Mouse (Mus musculus): Measurements from ENCODE around the gene Tmem217. TPM values are rescaled to one million over a fixed set of nuclear protein-coding genes. Genes with fewer than 3 reads are reported as not detected.
"Not testable (repeated sequence)": the region's sequence is repeated elsewhere in the genome, so short reads cannot be mapped to it uniquely, and the experiment has no call there.

Gene Tmem217
- polyA plus RNA-seq, 1 experiment: not detected

DNA sequence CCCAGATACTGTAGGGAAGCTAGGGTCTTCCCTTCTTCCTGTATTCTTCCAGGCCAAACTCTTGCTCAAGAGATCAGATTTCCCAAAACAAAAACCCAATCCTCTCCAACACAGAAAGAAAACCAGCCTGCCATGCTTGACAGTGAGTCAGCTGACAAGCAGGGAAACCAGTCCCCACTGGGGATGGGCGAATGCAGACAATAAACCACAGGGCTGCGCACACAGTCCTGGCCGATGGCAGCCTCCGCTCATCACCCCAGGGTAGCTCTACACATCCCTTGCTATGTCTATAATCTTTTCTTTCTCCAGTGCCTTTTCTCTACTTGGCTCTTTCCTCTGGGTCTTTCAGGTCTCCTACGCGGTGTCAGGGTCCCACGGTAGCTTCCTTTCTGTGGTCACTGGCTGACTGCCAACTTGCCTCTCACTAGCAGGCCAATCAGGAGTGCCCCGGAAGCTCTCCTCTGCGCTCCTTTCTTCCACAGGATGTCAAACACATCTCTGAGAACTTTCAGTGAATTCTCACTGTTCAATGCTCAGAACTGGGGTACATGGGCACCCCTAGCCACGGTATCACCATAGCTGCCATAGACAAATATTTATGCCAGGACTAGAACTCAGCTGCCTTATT is 20.3 kb downstream of the Tmem217 start:
- no peak for TF ChIP-seq POLR2A (IDR thresholded peaks at IDR 0.05; ENCODE audit: low read depth, low read length)
- TF ChIP-seq CTCF (IDR thresholded peaks at IDR 0.05; ENCODE audit: borderline replicate concordance, insufficient read depth, low read length): no peak
- no peak overlapping the region for H3K27ac ChIP-seq (ENCODE audit: insufficient read depth, low read length)
- H3K4me3 ChIP-seq (ENCODE audit: insufficient read depth, low read length): no peak overlapping the region
- H3K4me1 ChIP-seq (ENCODE audit: control insufficient read depth, insufficient read depth, low read length): 0 out of 2 replicates have a peak, but pooled peaks cover 4% of the 10 kb centered on the region

- Histone ChIP-seq H3K4me3 (ENCODE audit: insufficient read depth, low read length) (no peak overlapping the region), H3K27ac (ENCODE audit: insufficient read depth, low read length) (no peak overlapping the region), H3K4me1 (ENCODE audit: control insufficient read depth, insufficient read depth, low read length) (0 out of 2 replicates have a peak, but pooled peaks cover 4% of the 10 kb centered on the region)
- TF ChIP-seq POLR2A (IDR thresholded peaks at IDR 0.05; ENCODE audit: low read depth, low read length) (no peak), CTCF (IDR thresholded peaks at IDR 0.05; ENCODE audit: borderline replicate concordance, insufficient read depth, low read length) (no peak)
Observed at GRCm38 (mm10) chr17:29531278-29531677, 20.9 kb downstream of the Tmem217 start.

DNA sequence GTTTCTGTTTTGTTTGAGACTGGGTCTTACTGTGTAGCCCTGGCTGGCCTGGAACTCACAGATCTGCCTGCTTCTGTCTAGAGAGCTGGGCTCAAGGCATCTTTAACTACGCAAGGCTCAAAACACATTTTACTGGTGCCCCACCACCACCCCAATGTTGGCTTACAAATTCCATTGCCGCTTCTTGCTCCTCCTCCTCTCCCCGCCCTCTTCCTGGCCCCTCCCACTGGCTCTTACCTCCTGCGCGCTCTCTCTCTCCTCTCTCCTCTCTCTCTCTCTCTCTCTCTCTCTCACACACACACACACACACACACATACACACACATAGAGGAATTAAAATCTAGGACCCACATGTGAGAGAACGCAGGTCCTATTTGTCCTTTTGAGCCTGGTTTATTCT is 21.7 kb downstream of the Tmem217 start:
- TF ChIP-seq CTCF (IDR thresholded peaks at IDR 0.05; ENCODE audit: borderline replicate concordance, insufficient read depth, low read length): no peak
- TF ChIP-seq POLR2A (IDR thresholded peaks at IDR 0.05; ENCODE audit: low read depth, low read length): no peak
- Histone ChIP-seq H3K27ac (ENCODE audit: insufficient read depth, low read length) (no peak overlapping the region), H3K4me1 (ENCODE audit: control insufficient read depth, insufficient read depth, low read length) (0 out of 2 replicates have a peak, but pooled peaks cover 4% of the 10 kb centered on the region), H3K4me3 (ENCODE audit: insufficient read depth, low read length) (no peak overlapping the region)

GRCm38 (mm10) chr17:29528568-29529187 is 23.5 kb downstream of the Tmem217 start:
- TF ChIP-seq CTCF (IDR thresholded peaks at IDR 0.05; ENCODE audit: borderline replicate concordance, insufficient read depth, low read length) (peak; percentile 66; the same call in 1 of the 2 replicates), POLR2A (IDR thresholded peaks at IDR 0.05; ENCODE audit: low read depth, low read length) (no peak)
- Histone ChIP-seq H3K4me3 (ENCODE audit: insufficient read depth, low read length) (no peak overlapping the region), H3K27ac (ENCODE audit: insufficient read depth, low read length) (no peak overlapping the region), H3K4me1 (ENCODE audit: control insufficient read depth, insufficient read depth, low read length) (0 out of 2 replicates have a peak, but pooled peaks cover 4% of the 10 kb centered on the region)

DNA sequence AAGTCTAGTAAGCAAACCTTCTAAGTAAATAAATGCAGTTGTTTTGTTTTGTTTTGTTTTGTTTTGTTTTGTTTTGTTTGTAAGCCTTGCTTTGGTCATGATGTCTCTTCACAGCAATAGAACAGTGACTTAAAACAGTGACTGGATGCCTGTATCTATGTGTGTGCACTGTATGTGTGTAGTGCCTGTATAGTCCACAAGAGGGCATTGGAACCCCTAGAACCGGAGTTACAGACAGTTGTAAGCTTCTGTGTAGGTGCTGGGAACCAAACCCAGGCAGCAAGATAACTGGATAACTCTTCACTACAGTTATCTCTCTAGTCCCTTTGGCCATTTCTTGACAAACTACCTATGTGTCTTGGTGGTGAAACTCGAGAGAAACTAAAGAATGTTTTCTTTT is 26.6 kb downstream of the Tmem217 start:
- TF ChIP-seq POLR2A (IDR thresholded peaks at IDR 0.05; ENCODE audit: low read depth, low read length): no peak
- TF ChIP-seq CTCF (IDR thresholded peaks at IDR 0.05; ENCODE audit: borderline replicate concordance, insufficient read depth, low read length): no peak
- H3K4me3 ChIP-seq (ENCODE audit: insufficient read depth, low read length): no peak overlapping the region
- H3K27ac ChIP-seq (ENCODE audit: insufficient read depth, low read length): no peak overlapping the region
- no peaks in the 10 kb centered on the region for H3K4me1 ChIP-seq (ENCODE audit: control insufficient read depth, insufficient read depth, low read length)

- no peak for TF ChIP-seq CTCF (IDR thresholded peaks at IDR 0.05; ENCODE audit: borderline replicate concordance, insufficient read depth, low read length)
- no peak for TF ChIP-seq POLR2A (IDR thresholded peaks at IDR 0.05; ENCODE audit: low read depth, low read length)
- Histone ChIP-seq H3K4me1 (ENCODE audit: control insufficient read depth, insufficient read depth, low read length) (no peaks in the 10 kb centered on the region), H3K27ac (ENCODE audit: insufficient read depth, low read length) (no peak overlapping the region), H3K4me3 (ENCODE audit: insufficient read depth, low read length) (no peak overlapping the region)
Observed at GRCm38 (mm10) chr17:29519731-29520130, 32.5 kb downstream of the Tmem217 start.

DNA sequence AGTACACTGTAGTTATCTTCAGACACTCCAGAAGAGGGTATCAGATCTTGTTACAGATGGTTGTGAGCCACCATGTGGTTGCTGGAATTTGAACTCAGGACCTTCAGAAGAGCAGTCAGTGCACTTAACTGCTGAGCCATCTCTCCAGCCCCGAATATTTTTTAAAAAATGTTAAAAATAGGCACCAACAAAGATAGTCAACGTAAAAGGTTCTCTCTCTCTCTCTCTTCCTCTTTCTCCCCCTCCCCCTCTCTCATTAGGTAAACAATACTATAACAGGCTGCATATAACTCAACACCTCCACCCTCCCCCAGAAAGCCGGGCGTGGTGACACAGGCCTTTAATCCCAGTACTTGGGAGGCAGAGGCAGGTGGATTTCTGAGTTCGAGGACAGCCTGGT is 33.5 kb downstream of the Tmem217 start:
- not testable (repeated sequence) for H3K27ac ChIP-seq (ENCODE audit: insufficient read depth, low read length); H3K4me3 ChIP-seq (ENCODE audit: insufficient read depth, low read length); H3K4me1 ChIP-seq (ENCODE audit: control insufficient read depth, insufficient read depth, low read length)

DNA sequence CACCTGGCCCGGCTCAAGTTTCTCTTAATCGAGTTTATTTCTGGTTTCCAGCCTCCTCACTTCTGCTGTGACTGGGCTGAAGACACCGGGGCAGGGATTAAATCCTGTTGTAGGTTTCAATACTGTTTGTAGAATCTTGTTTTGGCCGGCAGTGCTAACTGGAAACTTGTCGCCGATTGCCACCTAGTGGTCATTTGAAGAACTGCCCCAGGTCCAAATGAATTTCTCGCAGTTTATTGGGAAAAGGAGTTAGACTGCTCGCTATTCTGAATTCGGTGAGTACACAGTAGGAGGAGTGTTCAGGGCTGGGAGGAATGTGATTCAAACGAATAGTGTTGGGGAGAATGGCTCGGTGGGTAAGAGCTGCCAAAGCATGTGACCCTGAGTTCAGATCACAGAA is 37.8 kb downstream of the Tmem217 start:
- TF ChIP-seq CTCF (IDR thresholded peaks at IDR 0.05; ENCODE audit: borderline replicate concordance, insufficient read depth, low read length): peak; percentile 16; the same call in 1 of the 2 replicates
- no peak for TF ChIP-seq POLR2A (IDR thresholded peaks at IDR 0.05; ENCODE audit: low read depth, low read length)
- H3K27ac ChIP-seq (ENCODE audit: insufficient read depth, low read length): no peak overlapping the region
- H3K4me1 ChIP-seq (ENCODE audit: control insufficient read depth, insufficient read depth, low read length): no peaks in the 10 kb centered on the region
- H3K4me3 ChIP-seq (ENCODE audit: insufficient read depth, low read length): no peak overlapping the region

- Histone ChIP-seq H3K27ac (ENCODE audit: insufficient read depth, low read length) (no peak overlapping the region), H3K4me3 (ENCODE audit: insufficient read depth, low read length) (no peak overlapping the region), H3K4me1 (ENCODE audit: control insufficient read depth, insufficient read depth, low read length) (no peaks in the 10 kb centered on the region)
- peak; percentile 63; the same call in 1 of the 2 replicates for TF ChIP-seq CTCF (IDR thresholded peaks at IDR 0.05; ENCODE audit: borderline replicate concordance, insufficient read depth, low read length)
- no peak for TF ChIP-seq POLR2A (IDR thresholded peaks at IDR 0.05; ENCODE audit: low read depth, low read length)
Observed at GRCm38 (mm10) chr17:29513044-29513730, 39.0 kb downstream of the Tmem217 start.

GRCm38 (mm10) chr17:29510691-29511090 is 41.5 kb downstream of the Tmem217 start:
- no peaks in the 10 kb centered on the region for H3K4me1 ChIP-seq (ENCODE audit: control insufficient read depth, insufficient read depth, low read length)
- H3K4me3 ChIP-seq (ENCODE audit: insufficient read depth, low read length): no peak overlapping the region
- TF ChIP-seq CTCF (IDR thresholded peaks at IDR 0.05; ENCODE audit: borderline replicate concordance, insufficient read depth, low read length) (no peak), POLR2A (IDR thresholded peaks at IDR 0.05; ENCODE audit: low read depth, low read length) (no peak)
- H3K27ac ChIP-seq (ENCODE audit: insufficient read depth, low read length): no peak overlapping the region
